Mouse (Mus musculus) kidney, embryonic 15.5 days (tissue): ENCODE data around the gene Cltc. TPM values are rescaled to one million over a fixed set of nuclear protein-coding genes. Genes with fewer than 3 reads are reported as not detected.

Experiments
- ATAC-seq: fragments of 200-750 bp; cut with Nextera tagmentation; replicated peaks from 2 replicates; pipeline ENCODE4 v1.8.0; 2017; ENCODE audit warnings: moderate TSS enrichment; ENCODE audit not compliant: low FRiP score
- H3K27ac ChIP-seq: fragments of 300-500 bp; sonication (generic); 2 replicates; pipeline ENCODE4 v1.5.1; 2015; ENCODE audit warnings: mild to moderate bottlenecking, inconsistent platforms
- H3K27me3 ChIP-seq: fragments of 300-500 bp; sonication (generic); 2 replicates; pipeline ENCODE4 v1.6.1; 2015; ENCODE audit warnings: inconsistent platforms
- H3K36me3 ChIP-seq: fragments of 300-500 bp; sonication (generic); 2 replicates; pipeline ENCODE4 v1.6.1; 2015; ENCODE audit warnings: inconsistent platforms
- H3K4me1 ChIP-seq: fragments of 300-500 bp; sonication (generic); 2 replicates; pipeline ENCODE4 v1.6.1; 2015; ENCODE audit warnings: inconsistent platforms
- H3K4me2 ChIP-seq: fragments of 300-500 bp; sonication (generic); 2 replicates; pipeline ENCODE4 v1.6.1; 2015; ENCODE audit warnings: moderate library complexity, mild to moderate bottlenecking, inconsistent platforms
- H3K4me3 ChIP-seq: fragments of 300-500 bp; sonication (generic); replicated peaks from 2 replicates; pipeline ENCODE4 v1.5.1; 2015; ENCODE audit warnings: mild to moderate bottlenecking, inconsistent platforms
- H3K9ac ChIP-seq: fragments of 300-500 bp; sonication (generic); 2 replicates; pipeline ENCODE4 v1.6.1; 2015; ENCODE audit warnings: mild to moderate bottlenecking, inconsistent platforms
- H3K9me3 ChIP-seq: fragments of 300-500 bp; sonication (generic); replicated peaks from 2 replicates; pipeline ENCODE4 v1.6.1; 2016; ENCODE audit warnings: inconsistent platforms
- WGBS: fragments of 180-500 bp; shearing (Covaris S2); methylation state at CpG from one replicate; pipeline ENCODE4 v1.1.7; 2015; ENCODE audit warnings: mixed read lengths; 5-methylcytosine and 5-hydroxymethylcytosine counted together
- polyA plus RNA-seq: library from polyadenylated mRNA; unstranded; fragments of >200 nt; fragmentation: Nextera tagmentation; extraction: Ambion mirVana; gene quantifications from 2 replicates; pipeline ENCODE4 v1.2.1, GENCODE M21; 2015

Cltc gene
- polyA plus RNA-seq, 1 experiment from 2014 or later, result 157 TPM

- peaks cover 39% of the 10 kb centered on the region for H3K36me3 ChIP-seq
- WGBS, result 37% methylated on average over 8 of the region's 8 CpGs
Measured at GRCm38 (mm10) chr11:86737301-86738000, 19.9 kb downstream of the Cltc start.

GRCm38 (mm10) chr11:86734993-86735392 is 22.4 kb downstream of the Cltc start:
- Histone ChIP-seq H3K4me1 (peaks cover 3% of the 10 kb centered on the region), H3K27ac (no peak overlapping the region), H3K4me3 (no peak overlapping the region), H3K9me3 (no peaks in the 10 kb centered on the region), H3K27me3 (no peaks in the 10 kb centered on the region), H3K4me2 (no peak overlapping the region), H3K36me3 (peaks cover 55% of the 10 kb centered on the region), H3K9ac (no peak overlapping the region)
- no peak for ATAC-seq
- WGBS, result 89% methylated on average over 4 of the region's 4 CpGs

More at GRCm38 (mm10) chr11:86737301-86738000, 19.9 kb downstream of the Cltc start:
- Histone ChIP-seq H3K4me2 (no peak overlapping the region), H3K9me3 (no peaks in the 10 kb centered on the region), H3K4me1 (peaks cover 3% of the 10 kb centered on the region), H3K27me3 (no peaks in the 10 kb centered on the region), H3K4me3 (no peak overlapping the region), H3K9ac (no peak overlapping the region), H3K27ac (0 out of 2 replicates have a peak overlapping the region, but pooled peaks have one; percentile 60)
- ATAC-seq, result peak; percentile 77; the same call in 1 of the 2 replicates

- Histone ChIP-seq H3K27ac (peak overlapping the region; percentile 54), H3K27me3 (no peaks in the 10 kb centered on the region), H3K4me2 (no peak overlapping the region), H3K9ac (no peak overlapping the region), H3K4me1 (peaks cover 3% of the 10 kb centered on the region), H3K4me3 (no peak overlapping the region), H3K9me3 (no peaks in the 10 kb centered on the region), H3K36me3 (peaks cover 60% of the 10 kb centered on the region)
- 77% methylated on average over 10 of the region's 10 CpGs for WGBS
- ATAC-seq, result no peak
Measured at GRCm38 (mm10) chr11:86734241-86734939, 23.0 kb downstream of the Cltc start.

GRCm38 (mm10) chr11:86731443-86731842 is 25.9 kb downstream of the Cltc start:
- no peaks in the 10 kb centered on the region for H3K9me3 ChIP-seq
- H3K4me1 ChIP-seq, result no peaks in the 10 kb centered on the region
- no peak overlapping the region for H3K4me2 ChIP-seq
- H3K9ac ChIP-seq, result no peak overlapping the region
- 90% methylated on average over 2 of the region's 2 CpGs for WGBS
- H3K4me3 ChIP-seq, result no peak overlapping the region
- no peak for ATAC-seq
- no peaks in the 10 kb centered on the region for H3K27me3 ChIP-seq
- peaks cover 84% of the 10 kb centered on the region for H3K36me3 ChIP-seq
- no peak overlapping the region for H3K27ac ChIP-seq

- no peak overlapping the region for H3K9ac ChIP-seq
- no peaks in the 10 kb centered on the region for H3K4me1 ChIP-seq
Measured at GRCm38 (mm10) chr11:86725607-86726006, 31.8 kb downstream of the Cltc start.

GRCm38 (mm10) chr11:86724982-86725381 is 32.4 kb downstream of the Cltc start:
- ATAC-seq, result no peak
- Histone ChIP-seq H3K9ac (no peak overlapping the region), H3K9me3 (no peaks in the 10 kb centered on the region), H3K27ac (no peak overlapping the region), H3K27me3 (no peaks in the 10 kb centered on the region), H3K4me2 (no peak overlapping the region), H3K4me1 (no peaks in the 10 kb centered on the region), H3K36me3 (peaks cover 76% of the 10 kb centered on the region), H3K4me3 (no peak overlapping the region)
- WGBS, result 86% methylated on average over 7 of the region's 7 CpGs

More at GRCm38 (mm10) chr11:86725607-86726006, 31.8 kb downstream of the Cltc start:
- no peak overlapping the region for H3K4me2 ChIP-seq
- no peaks in the 10 kb centered on the region for H3K9me3 ChIP-seq
- H3K27me3 ChIP-seq, result no peaks in the 10 kb centered on the region
- no peak for ATAC-seq
- H3K27ac ChIP-seq, result no peak overlapping the region
- no peak overlapping the region for H3K4me3 ChIP-seq
- H3K36me3 ChIP-seq, result peaks cover 74% of the 10 kb centered on the region

- H3K36me3 ChIP-seq, result peaks cover 77% of the 10 kb centered on the region
- H3K4me2 ChIP-seq, result no peak overlapping the region
Measured at GRCm38 (mm10) chr11:86724004-86724403, 33.4 kb downstream of the Cltc start.

GRCm38 (mm10) chr11:86719390-86719789 is 38.0 kb downstream of the Cltc start:
- H3K36me3 ChIP-seq, result peaks cover 81% of the 10 kb centered on the region
- WGBS, result 88% methylated on average over 8 of the region's 8 CpGs

More at GRCm38 (mm10) chr11:86724004-86724403, 33.4 kb downstream of the Cltc start:
- no peak overlapping the region for H3K27ac ChIP-seq
- ATAC-seq, result no peak
- H3K9ac ChIP-seq, result no peak overlapping the region
- H3K9me3 ChIP-seq, result no peaks in the 10 kb centered on the region
- no peak overlapping the region for H3K4me3 ChIP-seq
- WGBS, result 89% methylated on average over 3 of the region's 3 CpGs
- H3K27me3 ChIP-seq, result no peaks in the 10 kb centered on the region
- no peaks in the 10 kb centered on the region for H3K4me1 ChIP-seq

GRCm38 (mm10) chr11:86718369-86718768 is 39.0 kb downstream of the Cltc start:
- 90% methylated on average over 3 of the region's 3 CpGs for WGBS
- Histone ChIP-seq H3K36me3 (peaks cover 80% of the 10 kb centered on the region), H3K4me3 (no peak overlapping the region), H3K4me1 (no peaks in the 10 kb centered on the region), H3K9ac (no peak overlapping the region), H3K27me3 (no peaks in the 10 kb centered on the region), H3K27ac (no peak overlapping the region), H3K4me2 (no peak overlapping the region), H3K9me3 (no peaks in the 10 kb centered on the region)
- no peak for ATAC-seq

More at GRCm38 (mm10) chr11:86719390-86719789, 38.0 kb downstream of the Cltc start:
- no peak overlapping the region for H3K9ac ChIP-seq
- ATAC-seq, result no peak
- no peak overlapping the region for H3K4me3 ChIP-seq
- no peak overlapping the region for H3K4me2 ChIP-seq
- H3K27me3 ChIP-seq, result no peaks in the 10 kb centered on the region
- H3K9me3 ChIP-seq, result no peaks in the 10 kb centered on the region
- no peaks in the 10 kb centered on the region for H3K4me1 ChIP-seq
- no peak overlapping the region for H3K27ac ChIP-seq

- H3K4me1 ChIP-seq, result no peaks in the 10 kb centered on the region
- H3K27ac ChIP-seq, result no peak overlapping the region
- ATAC-seq, result no peak
- H3K27me3 ChIP-seq, result no peaks in the 10 kb centered on the region
- H3K9me3 ChIP-seq, result no peaks in the 10 kb centered on the region
- H3K36me3 ChIP-seq, result peaks cover 83% of the 10 kb centered on the region
- H3K4me2 ChIP-seq, result no peak overlapping the region
- no peak overlapping the region for H3K9ac ChIP-seq
- no peak overlapping the region for H3K4me3 ChIP-seq
- WGBS, result 91% methylated on average over 6 of the region's 6 CpGs
Measured at GRCm38 (mm10) chr11:86717306-86718065, 39.9 kb downstream of the Cltc start.

GRCm38 (mm10) chr11:86714606-86715005 is 42.8 kb downstream of the Cltc start:
- no peaks in the 10 kb centered on the region for H3K4me1 ChIP-seq
- no peak for ATAC-seq
- peaks cover 90% of the 10 kb centered on the region for H3K36me3 ChIP-seq
- H3K9ac ChIP-seq, result no peak overlapping the region
- H3K9me3 ChIP-seq, result no peaks in the 10 kb centered on the region
- H3K27me3 ChIP-seq, result no peaks in the 10 kb centered on the region
- no peak overlapping the region for H3K4me2 ChIP-seq
- no peak overlapping the region for H3K4me3 ChIP-seq
- no peak overlapping the region for H3K27ac ChIP-seq

- WGBS, result 75% methylated on average over 4 of the region's 4 CpGs
- H3K4me3 ChIP-seq, result no peak overlapping the region
- H3K4me1 ChIP-seq, result no peaks in the 10 kb centered on the region
- no peak overlapping the region for H3K27ac ChIP-seq
- ATAC-seq, result no peak
- no peak overlapping the region for H3K9ac ChIP-seq
- H3K9me3 ChIP-seq, result no peaks in the 10 kb centered on the region
- H3K36me3 ChIP-seq, result peaks cover 95% of the 10 kb centered on the region
- no peak overlapping the region for H3K4me2 ChIP-seq
- H3K27me3 ChIP-seq, result no peaks in the 10 kb centered on the region
Measured at GRCm38 (mm10) chr11:86701151-86701550, 56.2 kb downstream of the Cltc start.
